Mouse (Mus musculus): ENCODE results near the gene Dennd4a. TPM values are rescaled to one million over a fixed set of nuclear protein-coding genes. Genes with fewer than 3 reads are reported as not detected.

Gene Dennd4a
- polyA plus RNA-seq, 1 experiment from 2014 or later, result 9.2 TPM

GRCm38 (mm10) chr9:64947483-64948095 is 136.4 kb downstream of the Dennd4a start:
- 86% methylated on average over 9 of the region's 9 CpGs for WGBS
- H3K9ac ChIP-seq (ENCODE audit: low read depth, low read length), result no peak overlapping the region
- no peaks in the 10 kb centered on the region for H3K4me1 ChIP-seq (ENCODE audit: control insufficient read depth, insufficient read depth, low read depth, low read length)
- no peaks in the 10 kb centered on the region for H3K9me3 ChIP-seq (ENCODE audit: control insufficient read depth, low read length)
- no peaks in the 10 kb centered on the region for H3K36me3 ChIP-seq (ENCODE audit: control insufficient read depth, insufficient read depth, low read length)
- no peak overlapping the region for H3K4me3 ChIP-seq (ENCODE audit: low read length)
- H3K27ac ChIP-seq (ENCODE audit: low read depth, low read length), result no peak overlapping the region
- peaks cover 3% of the 10 kb centered on the region; the same call in 1 of the 2 replicates for H3K27me3 ChIP-seq (replicated peaks; ENCODE audit: control insufficient read depth, insufficient read depth, low read length)
- H3K4me2 ChIP-seq (ENCODE audit: low read length), result no peak overlapping the region
- ATAC-seq, result no peak

DNA sequence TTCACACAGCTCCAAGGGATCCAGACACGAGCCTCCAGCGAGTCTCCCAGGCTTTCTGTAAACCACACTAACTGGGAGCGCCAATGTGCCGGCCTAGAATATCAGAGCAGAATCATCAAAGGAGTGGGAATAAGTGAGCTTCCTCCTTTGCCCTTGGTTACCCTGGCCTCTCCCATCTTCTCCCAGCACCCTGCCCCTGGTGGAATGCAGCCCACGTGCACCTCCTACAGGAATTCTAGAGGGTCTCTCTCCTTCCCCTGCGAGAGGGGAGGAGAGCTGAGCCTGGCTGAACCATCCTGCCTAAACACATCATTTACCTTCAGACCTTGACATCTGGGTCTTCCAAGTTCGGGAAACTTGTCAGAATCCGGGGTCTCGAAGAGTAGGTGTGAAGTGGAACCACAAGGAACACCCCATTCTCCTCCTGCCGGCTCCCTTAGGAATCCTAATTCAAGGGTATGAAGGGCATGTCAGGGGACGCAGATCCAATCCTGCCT is 140.1 kb downstream of the Dennd4a start, which contains the start of gene Slc24a1:
Slc24a1 (minus strand) TSS at position 447 of the 497 bp plus-strand sequence.
- H3K27ac ChIP-seq (ENCODE audit: low read depth, low read length), result no peak within 1 kb of the TSS
- H3K9me3 ChIP-seq (ENCODE audit: control insufficient read depth, low read length), result no peaks in the 10 kb centered on the region
- H3K4me3 ChIP-seq (ENCODE audit: low read length), result no peak within 1 kb of the TSS
- ATAC-seq, result no peak
- H3K36me3 ChIP-seq (ENCODE audit: control insufficient read depth, insufficient read depth, low read length), result no peaks in the 10 kb centered on the region
- no peak within 1 kb of the TSS for H3K4me2 ChIP-seq (ENCODE audit: low read length)
- H3K27me3 ChIP-seq (replicated peaks; ENCODE audit: control insufficient read depth, insufficient read depth, low read length), result peaks cover 3% of the 10 kb centered on the region; the same call in 1 of the 2 replicates
- WGBS, result 44% methylated on average over 11 of the region's 11 CpGs
- H3K9ac ChIP-seq (ENCODE audit: low read depth, low read length), result no peak within 1 kb of the TSS
- no peaks in the 10 kb centered on the region for H3K4me1 ChIP-seq (ENCODE audit: control insufficient read depth, insufficient read depth, low read depth, low read length)

DNA sequence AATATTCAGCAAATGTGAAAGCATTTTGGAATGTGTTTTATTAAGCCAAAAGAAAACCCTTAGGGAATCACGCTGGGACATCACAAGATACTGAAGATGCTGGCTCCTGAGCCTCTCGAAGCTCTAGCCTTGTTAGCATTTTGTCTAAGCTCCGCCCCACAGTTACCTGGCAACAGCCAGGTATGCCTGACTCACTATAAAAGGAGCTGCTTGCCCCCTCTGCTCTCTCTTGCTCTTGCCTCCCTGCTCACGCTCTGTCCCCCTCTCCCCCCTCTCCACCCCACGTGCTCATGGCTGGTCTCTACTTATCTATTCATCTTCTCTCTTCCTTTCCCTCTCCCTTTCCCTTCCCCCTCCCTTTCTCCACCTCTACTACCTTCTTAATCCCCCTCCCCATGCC is 140.9 kb downstream of the Dennd4a start:
- no peak overlapping the region for H3K4me2 ChIP-seq (ENCODE audit: low read length)
- no peak overlapping the region for H3K27ac ChIP-seq (ENCODE audit: low read depth, low read length)
- H3K9ac ChIP-seq (ENCODE audit: low read depth, low read length), result no peak overlapping the region
- no peaks in the 10 kb centered on the region for H3K36me3 ChIP-seq (ENCODE audit: control insufficient read depth, insufficient read depth, low read length)
- H3K4me3 ChIP-seq (ENCODE audit: low read length), result no peak overlapping the region
- no peaks in the 10 kb centered on the region for H3K4me1 ChIP-seq (ENCODE audit: control insufficient read depth, insufficient read depth, low read depth, low read length)
- no peaks in the 10 kb centered on the region for H3K9me3 ChIP-seq (ENCODE audit: control insufficient read depth, low read length)
- peaks cover 3% of the 10 kb centered on the region; the same call in 1 of the 2 replicates for H3K27me3 ChIP-seq (replicated peaks; ENCODE audit: control insufficient read depth, insufficient read depth, low read length)
- 6% methylated on average over 5 of the region's 5 CpGs for whole genome bisulfite sequencing
- ATAC-seq, result no peak

GRCm38 (mm10) chr9:64953190-64953589 is 142.1 kb downstream of the Dennd4a start:
- 79% methylated on average over 7 of the region's 7 CpGs for WGBS
- Histone ChIP-seq H3K9me3 (ENCODE audit: control insufficient read depth, low read length) (no peaks in the 10 kb centered on the region), H3K27ac (ENCODE audit: low read depth, low read length) (no peak overlapping the region), H3K9ac (ENCODE audit: low read depth, low read length) (no peak overlapping the region), H3K36me3 (ENCODE audit: control insufficient read depth, insufficient read depth, low read length) (no peaks in the 10 kb centered on the region), H3K4me1 (ENCODE audit: control insufficient read depth, insufficient read depth, low read depth, low read length) (no peaks in the 10 kb centered on the region), H3K4me3 (ENCODE audit: low read length) (no peak overlapping the region), H3K4me2 (ENCODE audit: low read length) (no peak overlapping the region), H3K27me3 (replicated peaks; ENCODE audit: control insufficient read depth, insufficient read depth, low read length) (peaks cover 3% of the 10 kb centered on the region; the same call in 1 of the 2 replicates)
- ATAC-seq, result no peak

GRCm38 (mm10) chr9:64956337-64956736 is 145.2 kb downstream of the Dennd4a start:
- H3K27ac ChIP-seq (ENCODE audit: low read depth, low read length), result no peak overlapping the region
- ATAC-seq, result no peak

GRCm38 (mm10) chr9:64957276-64957675 is 146.1 kb downstream of the Dennd4a start:
- Histone ChIP-seq H3K9me3 (ENCODE audit: control insufficient read depth, low read length) (no peaks in the 10 kb centered on the region), H3K27me3 (replicated peaks; ENCODE audit: control insufficient read depth, insufficient read depth, low read length) (no peaks in the 10 kb centered on the region), H3K36me3 (ENCODE audit: control insufficient read depth, insufficient read depth, low read length) (no peaks in the 10 kb centered on the region), H3K27ac (ENCODE audit: low read depth, low read length) (no peak overlapping the region), H3K4me3 (ENCODE audit: low read length) (no peak overlapping the region), H3K9ac (ENCODE audit: low read depth, low read length) (no peak overlapping the region), H3K4me1 (ENCODE audit: control insufficient read depth, insufficient read depth, low read depth, low read length) (peaks cover 8% of the 10 kb centered on the region), H3K4me2 (ENCODE audit: low read length) (no peak overlapping the region)
- 86% methylated on average over 3 of the region's 3 CpGs for WGBS
- ATAC-seq, result no peak

More at GRCm38 (mm10) chr9:64956337-64956736, 145.2 kb downstream of the Dennd4a start:
- H3K9me3 ChIP-seq (ENCODE audit: control insufficient read depth, low read length), result no peaks in the 10 kb centered on the region
- H3K9ac ChIP-seq (ENCODE audit: low read depth, low read length), result no peak overlapping the region
- H3K27me3 ChIP-seq (replicated peaks; ENCODE audit: control insufficient read depth, insufficient read depth, low read length), result no peaks in the 10 kb centered on the region
- H3K4me1 ChIP-seq (ENCODE audit: control insufficient read depth, insufficient read depth, low read depth, low read length), result peaks cover 1% of the 10 kb centered on the region
- H3K4me2 ChIP-seq (ENCODE audit: low read length), result peak overlapping the region; percentile 5; the same call in 1 of the 2 replicates
- no peak overlapping the region for H3K4me3 ChIP-seq (ENCODE audit: low read length)
- WGBS, result 31% methylated on average over 12 of the region's 12 CpGs
- no peaks in the 10 kb centered on the region for H3K36me3 ChIP-seq (ENCODE audit: control insufficient read depth, insufficient read depth, low read length)

- Histone ChIP-seq H3K4me1 (ENCODE audit: control insufficient read depth, insufficient read depth, low read depth, low read length) (peaks cover 8% of the 10 kb centered on the region), H3K9ac (ENCODE audit: low read depth, low read length) (peak within 1 kb of the TSS; percentile 94), H3K27ac (ENCODE audit: low read depth, low read length) (peak within 1 kb of the TSS; percentile 92), H3K27me3 (replicated peaks; ENCODE audit: control insufficient read depth, insufficient read depth, low read length) (no peaks in the 10 kb centered on the region), H3K4me3 (ENCODE audit: low read length) (peak within 1 kb of the TSS; percentile 92), H3K36me3 (ENCODE audit: control insufficient read depth, insufficient read depth, low read length) (peaks cover 10% of the 10 kb centered on the region), H3K9me3 (ENCODE audit: control insufficient read depth, low read length) (no peaks in the 10 kb centered on the region), H3K4me2 (ENCODE audit: low read length) (peak within 1 kb of the TSS; percentile 83)
- WGBS, result 7% methylated on average over 29 of the region's 29 CpGs
- peak; percentile 99 for ATAC-seq
Observed at GRCm38 (mm10) chr9:64960117-64960977, 149.2 kb downstream of the Dennd4a start, which contains the start of gene Ints14. Gene Ints14 (plus strand): TSS chr9:64960905.

DNA sequence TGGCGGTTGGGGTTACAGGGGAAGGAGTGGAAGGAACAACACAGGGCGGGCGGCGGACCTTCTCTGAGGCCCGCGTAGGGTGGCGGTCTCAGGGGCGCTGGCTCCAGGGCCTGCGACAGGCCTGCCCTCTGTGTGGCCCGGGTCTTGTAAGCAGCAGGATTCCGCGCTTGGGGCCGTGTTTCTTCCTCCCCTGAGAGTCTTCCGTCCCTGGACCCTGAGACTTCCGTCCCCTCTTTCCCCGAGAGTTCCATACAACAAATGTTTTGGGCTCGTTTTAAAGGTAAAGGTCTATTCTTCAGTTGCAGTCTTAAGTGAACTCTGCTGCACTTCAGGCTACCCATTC is 149.8 kb downstream of the Dennd4a start:
- Histone ChIP-seq H3K27me3 (replicated peaks; ENCODE audit: control insufficient read depth, insufficient read depth, low read length) (no peaks in the 10 kb centered on the region), H3K4me3 (ENCODE audit: low read length) (peak overlapping the region; percentile 92), H3K9ac (ENCODE audit: low read depth, low read length) (peak overlapping the region; percentile 94), H3K36me3 (ENCODE audit: control insufficient read depth, insufficient read depth, low read length) (peaks cover 11% of the 10 kb centered on the region), H3K9me3 (ENCODE audit: control insufficient read depth, low read length) (no peaks in the 10 kb centered on the region), H3K27ac (ENCODE audit: low read depth, low read length) (peak overlapping the region; percentile 92), H3K4me2 (ENCODE audit: low read length) (peak overlapping the region; percentile 83), H3K4me1 (ENCODE audit: control insufficient read depth, insufficient read depth, low read depth, low read length) (peaks cover 8% of the 10 kb centered on the region)
- WGBS, result 0% methylated on average over 16 of the region's 17 CpGs
- ATAC-seq, result peak; percentile 86

Data from hindbrain, embryonic 16.5 days (tissue).